Mouse (Mus musculus) ES-Bruce4 (cell line): ENCODE data around the gene Bsnd.

Experiments
- CTCF ChIP-seq: IDR thresholded peaks from one replicate; pipeline ENCODE4 v1.8.1; 2011; ENCODE audit warnings: low read depth, low read length
- POLR2A ChIP-seq: IDR thresholded peaks from one replicate; pipeline ENCODE4 v1.8.1; 2011; ENCODE audit warnings: low read length; ENCODE audit not compliant: insufficient read depth

DNA sequence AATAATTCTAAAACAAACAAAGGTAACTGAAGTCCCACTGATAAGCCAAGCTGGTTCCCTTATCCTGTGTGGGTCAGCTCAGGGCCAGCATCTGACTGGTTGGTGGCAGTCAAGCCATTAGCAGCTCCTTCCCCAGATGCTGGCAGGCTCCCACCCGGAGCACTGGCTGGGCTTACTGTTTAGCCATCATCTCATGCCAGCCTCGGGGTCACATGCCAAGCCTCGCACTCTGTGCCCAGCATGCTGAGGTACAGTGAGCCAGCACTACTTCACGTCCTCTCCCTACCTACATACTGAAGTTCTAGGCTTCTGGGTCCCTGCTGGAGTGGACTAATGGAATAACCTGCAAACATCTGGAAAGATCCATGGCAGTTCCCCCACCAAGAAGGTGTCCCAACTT is 38.6 kb downstream of the Bsnd start:
- TF ChIP-seq CTCF (no peak), POLR2A (no peak)
